Mouse (Mus musculus): ENCODE measurements at regions not wholly inside any gene's neighbourhood (a gene's known extent, or its start where the extent isn't known, plus 50 kb on each side); places are given as distances from the start of the nearest gene placed in this dataset.

DNA sequence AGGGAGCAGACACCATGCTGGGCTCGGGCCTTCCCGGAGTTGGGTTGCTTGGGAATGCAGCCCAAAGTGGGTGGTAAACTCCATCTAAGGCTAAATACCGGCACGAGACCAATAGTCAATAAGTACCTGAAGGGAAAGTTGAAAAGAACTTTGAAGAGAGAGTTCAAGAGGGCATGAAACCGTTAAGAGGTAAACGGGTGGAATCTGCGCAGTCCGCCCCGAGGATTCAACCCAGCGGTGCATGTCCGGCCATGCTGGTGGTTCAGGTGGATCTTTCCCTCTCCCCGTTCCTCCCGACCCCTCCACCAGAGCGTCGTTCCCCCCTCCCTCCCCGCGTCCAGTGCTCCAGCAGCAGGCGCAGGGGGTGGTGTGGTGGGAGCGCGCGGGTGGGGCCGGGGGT lies 179.1 kb upstream of the Arhgef26 start:
- Histone ChIP-seq H3K27ac (no peak overlapping the region), H3K9ac (no peak overlapping the region), H3K36me3 (no peaks in the 10 kb centered on the region), H3K4me1 (no peaks in the 10 kb centered on the region), H3K4me3 (replicated peaks) (no peak overlapping the region), H3K9me3 (0 out of 2 replicates have a peak, but pooled peaks cover 4% of the 10 kb centered on the region), H3K27me3 (replicated peaks) (no peaks in the 10 kb centered on the region), H3K4me2 (no peak overlapping the region)
- whole genome bisulfite sequencing, result 50% methylated on average over 22 of the region's 22 CpGs
- peak; percentile 100 for ATAC-seq (ENCODE audit: insufficient read depth, low FRiP score, low read depth)

DNA sequence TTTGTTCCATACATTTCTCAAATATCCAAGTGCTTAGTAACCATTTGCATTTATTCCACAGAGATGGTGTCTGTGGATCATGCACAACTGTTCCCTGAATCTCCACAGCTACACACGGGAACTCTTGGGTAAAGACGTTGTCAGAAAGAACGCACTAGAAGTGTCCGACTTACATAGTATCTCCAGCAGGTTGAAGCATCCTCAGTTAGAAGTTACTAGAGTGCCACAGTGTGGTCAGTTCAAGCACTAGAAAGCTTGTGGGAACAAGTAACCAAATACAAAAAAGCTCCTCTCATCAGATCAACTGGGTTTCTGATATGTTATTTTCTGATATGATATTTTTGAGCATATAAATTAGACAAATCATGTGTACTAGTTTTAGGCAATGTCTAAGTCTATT lies 167.5 kb upstream of the Arhgef26 start:
- Histone ChIP-seq H3K36me3 (no peaks in the 10 kb centered on the region), H3K4me1 (no peaks in the 10 kb centered on the region), H3K27me3 (replicated peaks) (no peaks in the 10 kb centered on the region), H3K9ac (no peak overlapping the region), H3K4me3 (replicated peaks) (no peak overlapping the region), H3K9me3 (no peaks in the 10 kb centered on the region), H3K4me2 (no peak overlapping the region), H3K27ac (no peak overlapping the region)
- ATAC-seq (ENCODE audit: insufficient read depth, low FRiP score, low read depth), result no peak
- 53% methylated on average over 4 of the region's 4 CpGs for WGBS

- no peaks in the 10 kb centered on the region for H3K27me3 ChIP-seq (replicated peaks)
- ATAC-seq (ENCODE audit: insufficient read depth, low FRiP score, low read depth), result no peak
- no peak overlapping the region for H3K9ac ChIP-seq
- 85% methylated on average over 3 of the region's 3 CpGs for WGBS
- H3K9me3 ChIP-seq, result no peaks in the 10 kb centered on the region
- no peaks in the 10 kb centered on the region for H3K36me3 ChIP-seq
- H3K4me1 ChIP-seq, result no peaks in the 10 kb centered on the region
- no peak overlapping the region for H3K4me2 ChIP-seq
- H3K27ac ChIP-seq, result no peak overlapping the region
- H3K4me3 ChIP-seq (replicated peaks), result no peak overlapping the region
These were observed 150.2 kb upstream of the Arhgef26 start for GRCm38 (mm10) chr3:62187807-62188509.

GRCm38 (mm10) chr3:62192466-62192865 lies 145.7 kb upstream of the Arhgef26 start:
- Histone ChIP-seq H3K27ac (no peak overlapping the region), H3K4me3 (replicated peaks) (no peak overlapping the region), H3K36me3 (no peaks in the 10 kb centered on the region), H3K9ac (no peak overlapping the region), H3K4me2 (no peak overlapping the region), H3K9me3 (no peaks in the 10 kb centered on the region), H3K4me1 (no peaks in the 10 kb centered on the region), H3K27me3 (replicated peaks) (no peaks in the 10 kb centered on the region)
- no peak for ATAC-seq (ENCODE audit: insufficient read depth, low FRiP score, low read depth)
- WGBS, result 33% methylated on average over 1 of the region's 1 CpGs

DNA sequence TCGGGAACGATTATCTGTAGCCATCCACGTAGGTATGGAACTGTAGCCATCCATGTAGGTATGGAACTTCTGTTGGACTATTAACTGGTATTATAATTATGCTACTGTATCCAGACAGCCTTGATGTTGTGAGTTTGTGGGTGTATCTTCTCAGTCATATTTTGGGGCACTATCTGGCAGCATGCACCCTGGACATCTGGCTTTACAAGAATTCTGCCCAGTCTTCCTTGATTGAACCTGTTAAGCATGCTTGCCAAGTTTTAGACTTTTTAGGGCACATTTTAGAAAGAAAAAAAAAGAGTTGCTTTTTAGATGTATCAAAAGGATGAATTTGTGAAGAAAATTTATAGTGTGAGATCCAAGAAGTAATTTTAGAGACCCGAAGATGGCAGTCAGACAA lies 143.7 kb upstream of the Arhgef26 start:
- Histone ChIP-seq H3K4me1 (no peaks in the 10 kb centered on the region), H3K4me3 (replicated peaks) (no peak overlapping the region), H3K36me3 (no peaks in the 10 kb centered on the region), H3K4me2 (no peak overlapping the region), H3K9me3 (no peaks in the 10 kb centered on the region), H3K27me3 (replicated peaks) (no peaks in the 10 kb centered on the region), H3K9ac (no peak overlapping the region), H3K27ac (no peak overlapping the region)
- no peak for ATAC-seq (ENCODE audit: insufficient read depth, low FRiP score, low read depth)
- WGBS, result 89% methylated on average over 4 of the region's 4 CpGs

DNA sequence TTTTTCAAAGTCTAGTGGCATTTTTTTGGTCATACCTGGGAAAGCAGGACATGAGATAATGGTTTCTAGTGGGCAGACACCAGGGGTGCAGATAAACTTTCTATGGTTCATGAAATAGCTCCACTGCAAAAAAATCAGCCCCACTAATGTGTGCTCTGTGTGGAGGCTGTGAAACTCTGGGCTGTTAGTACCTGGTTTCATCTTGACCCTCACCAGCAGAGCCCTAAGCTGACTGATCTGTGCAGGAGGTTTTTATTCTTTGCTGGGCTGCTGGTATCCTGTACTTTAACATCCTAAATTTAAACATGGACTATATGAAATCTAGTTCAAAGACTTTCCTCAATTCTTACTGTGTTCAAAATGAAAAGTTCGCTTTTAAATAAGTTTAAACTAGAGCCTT lies 141.5 kb upstream of the Arhgef26 start:
- Histone ChIP-seq H3K4me2 (no peak overlapping the region), H3K9me3 (no peaks in the 10 kb centered on the region), H3K4me3 (replicated peaks) (no peak overlapping the region), H3K27ac (no peak overlapping the region), H3K36me3 (no peaks in the 10 kb centered on the region), H3K27me3 (replicated peaks) (no peaks in the 10 kb centered on the region), H3K4me1 (no peaks in the 10 kb centered on the region), H3K9ac (no peak overlapping the region)
- 49% methylated on average over 1 of the region's 1 CpGs for WGBS
- ATAC-seq (ENCODE audit: insufficient read depth, low FRiP score, low read depth), result no peak

- ATAC-seq (ENCODE audit: insufficient read depth, low FRiP score, low read depth), result no peak
- no peaks in the 10 kb centered on the region for H3K4me1 ChIP-seq
- no peaks in the 10 kb centered on the region for H3K36me3 ChIP-seq
- H3K4me3 ChIP-seq (replicated peaks), result no peak overlapping the region
- no peak overlapping the region for H3K9ac ChIP-seq
- no peaks in the 10 kb centered on the region for H3K9me3 ChIP-seq
- H3K4me2 ChIP-seq, result no peak overlapping the region
- H3K27me3 ChIP-seq (replicated peaks), result no peaks in the 10 kb centered on the region
- H3K27ac ChIP-seq, result no peak overlapping the region
These were observed 122.3 kb upstream of the Arhgef26 start for GRCm38 (mm10) chr3:62215806-62216205.

DNA sequence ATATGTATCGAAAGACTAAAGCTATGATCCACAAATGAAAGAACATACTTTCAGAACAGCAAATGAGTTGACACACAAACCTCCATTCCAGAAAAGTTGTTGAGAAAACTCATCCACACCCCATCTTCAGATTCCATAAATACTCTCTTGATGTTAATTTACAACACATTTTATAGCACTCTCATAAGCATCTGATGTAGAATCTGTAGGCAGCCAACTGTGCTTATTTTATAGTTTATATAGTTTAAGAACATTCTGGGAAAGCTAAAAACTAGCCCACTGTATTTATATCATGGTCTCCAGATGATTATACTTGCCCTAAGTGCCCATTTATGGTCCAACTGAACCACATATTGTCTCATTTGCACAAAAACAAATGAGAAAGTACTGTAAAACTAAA lies 120.8 kb upstream of the Arhgef26 start:
- WGBS, result 88% methylated on average over 1 of the region's 1 CpGs
- Histone ChIP-seq H3K9me3 (no peaks in the 10 kb centered on the region), H3K4me2 (no peak overlapping the region), H3K27ac (no peak overlapping the region), H3K36me3 (no peaks in the 10 kb centered on the region), H3K4me3 (replicated peaks) (no peak overlapping the region), H3K4me1 (no peaks in the 10 kb centered on the region), H3K27me3 (replicated peaks) (no peaks in the 10 kb centered on the region), H3K9ac (no peak overlapping the region)
- no peak for ATAC-seq (ENCODE audit: insufficient read depth, low FRiP score, low read depth)

- Histone ChIP-seq H3K9me3 (no peaks in the 10 kb centered on the region), H3K36me3 (no peaks in the 10 kb centered on the region), H3K9ac (no peak overlapping the region), H3K4me2 (no peak overlapping the region), H3K27ac (no peak overlapping the region), H3K4me1 (no peaks in the 10 kb centered on the region), H3K27me3 (replicated peaks) (no peaks in the 10 kb centered on the region), H3K4me3 (replicated peaks) (no peak overlapping the region)
- 67% methylated on average over 2 of the region's 2 CpGs for WGBS
- ATAC-seq (ENCODE audit: insufficient read depth, low FRiP score, low read depth), result no peak
These were observed 110.4 kb upstream of the Arhgef26 start for GRCm38 (mm10) chr3:62227697-62228096.

DNA sequence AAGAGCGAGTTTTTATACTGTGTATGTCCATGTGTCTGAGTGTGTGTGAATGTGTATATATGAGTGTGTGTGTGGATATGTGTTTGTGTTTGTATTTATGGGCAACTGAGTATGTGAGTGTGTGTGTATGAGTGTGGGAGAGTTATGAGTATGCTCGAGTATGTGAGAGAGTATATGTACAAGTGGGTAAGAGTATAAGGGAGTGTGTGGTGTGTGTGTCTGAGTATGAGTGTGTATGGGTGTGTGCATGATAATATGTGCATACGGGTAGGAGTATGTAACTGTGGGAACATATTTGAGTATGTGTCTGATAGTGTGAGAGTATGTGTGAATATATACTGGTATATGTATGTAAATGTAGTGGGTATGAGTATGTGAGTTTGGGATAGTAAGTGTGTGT lies 110.0 kb upstream of the Arhgef26 start:
- Histone ChIP-seq H3K9ac (no peak overlapping the region), H3K4me3 (replicated peaks) (no peak overlapping the region), H3K27me3 (replicated peaks) (no peaks in the 10 kb centered on the region), H3K4me2 (no peak overlapping the region), H3K4me1 (no peaks in the 10 kb centered on the region), H3K36me3 (no peaks in the 10 kb centered on the region), H3K9me3 (no peaks in the 10 kb centered on the region), H3K27ac (no peak overlapping the region)
- WGBS, result 81% methylated on average over 3 of the region's 3 CpGs
- ATAC-seq (ENCODE audit: insufficient read depth, low FRiP score, low read depth), result no peak

DNA sequence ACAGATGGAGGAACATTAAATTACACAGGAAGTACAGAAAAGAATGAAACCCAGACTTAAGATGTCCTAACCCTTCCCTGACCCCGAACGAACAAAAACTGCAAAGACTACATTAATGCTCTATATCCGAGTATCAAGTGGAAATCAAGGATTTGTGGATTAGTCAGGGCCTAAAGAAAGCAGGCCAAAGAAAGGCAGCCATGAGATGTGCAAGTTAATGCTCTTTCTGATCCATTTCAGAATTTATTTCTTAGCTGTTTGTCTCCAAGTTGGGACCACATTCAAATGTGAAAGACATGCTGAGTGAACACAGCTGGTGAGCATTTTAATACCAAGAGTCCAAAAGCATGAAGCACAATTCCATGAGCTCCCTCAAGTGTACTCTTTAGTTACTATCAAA lies 97.1 kb upstream of the Arhgef26 start:
- no peak overlapping the region for H3K4me2 ChIP-seq
- no peaks in the 10 kb centered on the region for H3K36me3 ChIP-seq
- no peak; the same call in 1 of the 2 replicates for ATAC-seq (ENCODE audit: insufficient read depth, low FRiP score, low read depth)
- H3K27ac ChIP-seq, result 0 out of 2 replicates have a peak overlapping the region, but pooled peaks have one; percentile 26
- no peak overlapping the region for H3K4me3 ChIP-seq (replicated peaks)
- 67% methylated on average over 3 of the region's 3 CpGs for WGBS
- no peaks in the 10 kb centered on the region for H3K27me3 ChIP-seq (replicated peaks)
- H3K9me3 ChIP-seq, result no peaks in the 10 kb centered on the region
- no peaks in the 10 kb centered on the region for H3K4me1 ChIP-seq
- no peak overlapping the region for H3K9ac ChIP-seq

GRCm38 (mm10) chr3:62271703-62272102 lies 66.4 kb upstream of the Arhgef26 start:
- WGBS, result 73% methylated on average over 4 of the region's 4 CpGs
- Histone ChIP-seq H3K4me1 (no peaks in the 10 kb centered on the region), H3K4me3 (replicated peaks) (no peak overlapping the region), H3K9ac (no peak overlapping the region), H3K9me3 (no peaks in the 10 kb centered on the region), H3K4me2 (no peak overlapping the region), H3K27ac (no peak overlapping the region), H3K36me3 (no peaks in the 10 kb centered on the region), H3K27me3 (replicated peaks) (no peaks in the 10 kb centered on the region)
- no peak for ATAC-seq (ENCODE audit: insufficient read depth, low FRiP score, low read depth)

- H3K4me1 ChIP-seq, result no peaks in the 10 kb centered on the region
- H3K9me3 ChIP-seq, result no peaks in the 10 kb centered on the region
- no peaks in the 10 kb centered on the region for H3K36me3 ChIP-seq
- H3K27ac ChIP-seq, result no peak overlapping the region
- ATAC-seq (ENCODE audit: insufficient read depth, low FRiP score, low read depth), result no peak
- no peak overlapping the region for H3K9ac ChIP-seq
- no peak overlapping the region for H3K4me2 ChIP-seq
- 67% methylated on average over 3 of the region's 3 CpGs for WGBS
- no peaks in the 10 kb centered on the region for H3K27me3 ChIP-seq (replicated peaks)
- no peak overlapping the region for H3K4me3 ChIP-seq (replicated peaks)
These were observed 59.9 kb upstream of the Arhgef26 start for GRCm38 (mm10) chr3:62278279-62278678.
